Mouse (Mus musculus) CH12.LX (cell line): ENCODE results near the gene Styk1. TPM values are rescaled to one million over a fixed set of nuclear protein-coding genes. Genes with fewer than 3 reads are reported as not detected.

ENCODE experiments used
- DNase-seq: peaks from one replicate; pipeline ENCODE4 v3.0.0-alpha.2; 2013; ENCODE audit errors: extremely low read depth
- H3K27ac ChIP-seq: 2 replicates; pipeline ENCODE4 v1.5.1; 2012; ENCODE audit warnings: low read depth, mild to moderate bottlenecking, control low read depth, moderate library complexity; ENCODE audit not compliant: insufficient read depth
- H3K27me3 ChIP-seq: replicated peaks from 2 replicates; pipeline ENCODE3; 2012; ENCODE audit warnings: inconsistent platforms
- H3K36me3 ChIP-seq, 2 experiments: replicated peaks in 1 of 2; 2 replicates each; pipeline versions ENCODE3 to v1.6.1; 2012; ENCODE audit warnings: inconsistent platforms in 1 of 2, low read length in 1 of 2, mild to moderate bottlenecking in 1 of 2, mixed read lengths in 1 of 2, moderate library complexity in 1 of 2; ENCODE audit not compliant: control insufficient read depth in 1 of 2, insufficient read depth in 1 of 2
- H3K4me1 ChIP-seq, 2 experiments: 2 replicates each; pipeline ENCODE4 v1.6.1; 2012; ENCODE audit warnings: inconsistent platforms in 1 of 2, moderate library complexity in 1 of 2; ENCODE audit not compliant: insufficient read depth in 2 of 2, control insufficient read depth in 1 of 2
- H3K4me2 ChIP-seq: 2 replicates; pipeline ENCODE4 v1.6.1; 2012; ENCODE audit warnings: low read depth, mild to moderate bottlenecking, control low read depth; ENCODE audit not compliant: poor library complexity, insufficient read depth, severe bottlenecking
- H3K4me3 ChIP-seq, 3 experiments: fragments of 150-350 bp in 1 of 3; sonication (generic) in 1 of 3; replicated peaks in 1 of 3; 2 replicates each; pipeline versions ENCODE3 to v1.5.1; 2011 to 2012; ENCODE audit warnings: low read depth in 2 of 3, low read length in 2 of 3, mild to moderate bottlenecking in 2 of 3, moderate library complexity in 2 of 3, control low read depth in 1 of 3, improper control_type of control experiment in 1 of 3, inconsistent platforms in 1 of 3, mixed read lengths in 1 of 3; ENCODE audit not compliant: poor library complexity in 1 of 3
- H3K79me2 ChIP-seq: replicated peaks from 2 replicates; pipeline ENCODE4 v1.6.1; 2012; ENCODE audit warnings: mild to moderate bottlenecking, moderate library complexity; ENCODE audit not compliant: control insufficient read depth, poor library complexity, insufficient read depth, severe bottlenecking; ENCODE audit errors: extremely low read depth
- H3K9ac ChIP-seq: 2 replicates; pipeline ENCODE4 v1.6.1; 2012; ENCODE audit warnings: low read depth, mild to moderate bottlenecking, control low read depth, moderate library complexity; ENCODE audit not compliant: insufficient read depth
- H3K9me3 ChIP-seq: replicated peaks from 2 replicates; pipeline ENCODE3; 2012; ENCODE audit warnings: low read length, inconsistent platforms, mixed read lengths
- BHLHE40 ChIP-seq: IDR thresholded peaks from 2 replicates; pipeline ENCODE4 v1.6.1; 2011; ENCODE audit warnings: mild to moderate bottlenecking, low read depth, low read length, improper control_type of control experiment
- CTCF ChIP-seq, 2 experiments: IDR thresholded peaks in 1 of 2; conservative IDR thresholded peaks in 1 of 2; 2 replicates each; pipeline ENCODE4 v1.5.1; 2011 to 2012; ENCODE audit warnings: low read depth in 2 of 2, low read length in 2 of 2, improper control_type of control experiment in 1 of 2, inconsistent platforms in 1 of 2, mild to moderate bottlenecking in 1 of 2, moderate library complexity in 1 of 2
- E2F4 ChIP-seq: IDR thresholded peaks from 2 replicates; pipeline ENCODE4 v1.6.1; 2011; ENCODE audit warnings: low read depth, low read length, improper control_type of control experiment; ENCODE audit not compliant: insufficient replicate concordance
- ELF1 ChIP-seq: IDR thresholded peaks from 2 replicates; pipeline ENCODE4 v1.6.1; 2014; ENCODE audit warnings: low read depth, mild to moderate bottlenecking, inconsistent platforms, low read length, improper control_type of control experiment
- ETS1 ChIP-seq: conservative IDR thresholded peaks from 2 replicates; pipeline ENCODE4 v1.6.1; 2012; ENCODE audit warnings: low read depth, mild to moderate bottlenecking, inconsistent platforms, low read length, improper control_type of control experiment, moderate library complexity
- IRF4 ChIP-seq: IDR thresholded peaks from 2 replicates; pipeline ENCODE4 v1.6.1; 2014; ENCODE audit warnings: low read depth, mild to moderate bottlenecking, inconsistent platforms, low read length, improper control_type of control experiment
- JUND ChIP-seq: conservative IDR thresholded peaks from 2 replicates; pipeline ENCODE4 v1.6.1; 2011; ENCODE audit warnings: low read depth, low read length, improper control_type of control experiment
- MAFK ChIP-seq: IDR thresholded peaks from 2 replicates; pipeline ENCODE4 v1.6.1; 2011; ENCODE audit warnings: low read length, improper control_type of control experiment; ENCODE audit not compliant: insufficient replicate concordance
- MAX ChIP-seq: IDR thresholded peaks from 2 replicates; pipeline ENCODE4 v1.6.1; 2011; ENCODE audit warnings: low read length, improper control_type of control experiment
- MAZ ChIP-seq: IDR thresholded peaks from 2 replicates; pipeline ENCODE4 v1.6.1; 2012; ENCODE audit warnings: low read depth, mild to moderate bottlenecking, inconsistent platforms, low read length, improper control_type of control experiment, moderate library complexity
- MXI1 ChIP-seq: IDR thresholded peaks from 2 replicates; pipeline ENCODE4 v1.6.1; 2011; ENCODE audit warnings: mild to moderate bottlenecking, low read depth, low read length, improper control_type of control experiment
- MYC ChIP-seq: IDR thresholded peaks from 2 replicates; pipeline ENCODE4 v1.6.1; 2011; ENCODE audit warnings: low read depth, mild to moderate bottlenecking, improper control_type of control experiment, low read length
- NELFE ChIP-seq: IDR thresholded peaks from 2 replicates; pipeline ENCODE4 v1.6.1; 2011; ENCODE audit warnings: low read depth, low read length, improper control_type of control experiment
- PAX5 ChIP-seq: IDR thresholded peaks from 2 replicates; pipeline ENCODE4 v1.6.1; 2012; ENCODE audit warnings: low read length, inconsistent platforms, mixed read lengths
- POLR2A ChIP-seq: IDR thresholded peaks from 2 replicates; pipeline ENCODE4 v1.6.1; 2011; ENCODE audit warnings: low read depth, mild to moderate bottlenecking, improper control_type of control experiment, low read length
- RAD21 ChIP-seq: IDR thresholded peaks from 2 replicates; pipeline ENCODE4 v1.6.1; 2011; ENCODE audit warnings: low read depth, mild to moderate bottlenecking, low read length, improper control_type of control experiment, moderate library complexity
- RCOR1 ChIP-seq: conservative IDR thresholded peaks from 2 replicates; pipeline ENCODE4 v1.6.1; 2012; ENCODE audit warnings: low read depth, mild to moderate bottlenecking, inconsistent platforms, low read length, improper control_type of control experiment
- SIN3A ChIP-seq: IDR thresholded peaks from 2 replicates; pipeline ENCODE4 v1.6.1; 2012; ENCODE audit warnings: low read length, improper control_type of control experiment, inconsistent platforms
- SMC3 ChIP-seq: IDR thresholded peaks from 2 replicates; pipeline ENCODE4 v1.6.1; 2011; ENCODE audit warnings: low read depth, low read length, improper control_type of control experiment
- TBP ChIP-seq: conservative IDR thresholded peaks from 2 replicates; pipeline ENCODE4 v1.6.1; 2011; ENCODE audit warnings: low read depth, low read length, improper control_type of control experiment
- TCF12 ChIP-seq: IDR thresholded peaks from 2 replicates; pipeline ENCODE4 v1.6.1; 2014; ENCODE audit warnings: low read depth, mild to moderate bottlenecking, inconsistent platforms, low read length, improper control_type of control experiment
- USF1 ChIP-seq: IDR thresholded peaks from 2 replicates; pipeline ENCODE4 v1.6.1; 2014; ENCODE audit warnings: low read depth, mild to moderate bottlenecking, inconsistent platforms, low read length, improper control_type of control experiment
- ZKSCAN1 ChIP-seq: IDR thresholded peaks from 2 replicates; pipeline ENCODE4 v1.6.1; 2012; ENCODE audit warnings: low read depth, inconsistent platforms, low read length, improper control_type of control experiment, borderline replicate concordance
- ZMIZ1 ChIP-seq: IDR thresholded peaks from 2 replicates; pipeline ENCODE4 v1.6.1; 2012; ENCODE audit warnings: low read depth, mild to moderate bottlenecking, inconsistent platforms, low read length, improper control_type of control experiment
- dilution Hi-C: fragments of 300-500 bp; cut with MboI; formaldehyde crosslinking; loops from 2 replicates; pipeline ENCODE4 v1.14.3; 2020; ENCODE audit warnings: low sequenced_read_pairs; ENCODE audit not compliant: extremely low pct_unique_long_range_greater_than_20kb, extremely low pct_ligation_motif_present
- in situ Hi-C: fragments of 300-500 bp; cut with MboI; formaldehyde crosslinking; loops from 3 replicates; pipeline ENCODE4 v1.14.3; 2019; ENCODE audit warnings: low sequenced_read_pairs, low pct_ligation_motif_present, low pct_unique_long_range_greater_than_20kb, mixed read lengths
- polyA plus RNA-seq: library from polyadenylated mRNA; unstranded; fragments of >175 nt; gene quantifications from 2 replicates; pipeline ENCODE4 v1.2.1, GENCODE M21; 2012; ENCODE audit warnings: low read depth; ENCODE audit not compliant: insufficient read length
- total RNA-seq, 2 experiments: library from RNA; depleted of rRNA; stranded (reverse); fragments of 300-350 nt in 1 of 2; fragments of >200 nt in 1 of 2; gene quantifications; 2 replicates each; pipeline ENCODE4 v1.2.3; 2012 to 2014

Styk1 gene
- total and polyA plus RNA-seq, 3 experiments: not detected

DNA sequence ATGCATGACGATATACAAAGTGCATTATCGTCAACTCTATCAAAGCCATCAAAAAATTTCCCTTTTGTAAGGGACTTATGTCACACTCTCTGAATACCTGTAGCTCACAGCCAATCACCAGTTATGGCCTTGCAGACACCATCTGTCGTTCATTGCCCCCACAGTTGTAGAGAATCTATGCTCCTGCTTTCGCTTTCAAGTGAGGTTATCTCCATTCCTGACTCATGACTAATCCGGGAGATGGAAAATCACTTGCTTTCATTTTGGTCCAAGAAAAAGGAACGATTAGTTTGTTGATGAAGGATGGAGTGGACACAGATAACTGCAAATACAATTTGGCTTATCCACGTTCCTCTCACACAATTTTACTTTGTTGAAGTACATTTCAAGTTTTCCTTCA, 9.1 kb downstream of the Styk1 start:
- Histone ChIP-seq H3K9ac (no peak overlapping the region), H3K79me2 (no peaks in the 10 kb centered on the region), H3K27ac (no peak overlapping the region), H3K27me3 (peaks cover 13% of the 10 kb centered on the region), H3K36me3 (no peaks in the 10 kb centered on the region), H3K9me3 (no peaks in the 10 kb centered on the region), H3K4me3 (no peak overlapping the region), H3K4me2 (peak overlapping the region; percentile 29; the same call in 1 of the 2 replicates), H3K4me1 (no peaks in the 10 kb centered on the region)
- TF ChIP-seq BHLHE40: no peak
- no peak for TF ChIP-seq CTCF (conservative IDR thresholded peaks at IDR 0.05 in 1 of 2, IDR thresholded peaks at IDR 0.05 in 1 of 2; ENCODE audit: low read depth in 2 of 2, low read length in 2 of 2)
- TF ChIP-seq SIN3A: no peak
- no peak for TF ChIP-seq POLR2A
- no peak for TF ChIP-seq ETS1
- no peak for TF ChIP-seq ZKSCAN1
- no peak for TF ChIP-seq RAD21
- TF ChIP-seq PAX5: no peak
- no peak for TF ChIP-seq MXI1
- no peak for TF ChIP-seq NELFE
- no peak for TF ChIP-seq TCF12
- TF ChIP-seq JUND: no peak
- TF ChIP-seq IRF4: no peak
- TF ChIP-seq E2F4: no peak
- no peak for TF ChIP-seq MYC
- TF ChIP-seq RCOR1: no peak
- no peak for TF ChIP-seq ELF1
- no peak for TF ChIP-seq MAZ
- no peak for TF ChIP-seq USF1
- no peak for TF ChIP-seq SMC3
- in situ Hi-C loops: no loop called here
- DNase-seq: no peak
- dilution Hi-C loops: no loop called here

DNA sequence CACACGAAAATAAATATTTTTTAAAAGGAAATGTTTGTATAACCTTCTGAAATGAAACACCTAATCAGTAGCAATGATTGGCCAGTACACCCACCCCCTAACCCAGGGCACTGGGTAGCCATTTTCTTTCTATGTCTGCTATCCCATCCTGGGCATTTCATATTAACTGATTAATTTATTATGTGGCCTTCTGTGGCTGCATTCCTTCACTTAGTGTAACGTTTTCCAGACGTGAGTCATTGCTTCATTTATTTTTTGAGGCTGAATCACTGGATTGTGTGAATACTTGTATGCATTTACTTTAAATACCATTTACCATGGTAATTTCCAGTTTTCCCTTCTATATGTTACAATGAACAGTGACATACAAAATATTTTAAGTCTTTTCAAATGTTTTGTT, 13.3 kb downstream of the Styk1 start:
- Histone ChIP-seq H3K36me3 (no peaks in the 10 kb centered on the region), H3K4me1 (no peaks in the 10 kb centered on the region), H3K27ac (no peak overlapping the region), H3K9me3 (no peaks in the 10 kb centered on the region), H3K9ac (no peak overlapping the region), H3K79me2 (no peaks in the 10 kb centered on the region), H3K4me2 (no peak overlapping the region), H3K4me3 (no peak overlapping the region), H3K27me3 (peaks cover 17% of the 10 kb centered on the region)
- dilution Hi-C loops: no loop called here
- no peak for DNase-seq
- in situ Hi-C loops: no loop called here
- TF ChIP-seq ZMIZ1 (no peak), ZKSCAN1 (no peak), USF1 (no peak), E2F4 (no peak), POLR2A (no peak), RCOR1 (no peak), MAFK (no peak), TBP (no peak), MAX (no peak)
